Mouse (Mus musculus): Measurements from ENCODE around the gene Arid3c.

Arid3c gene

DNA sequence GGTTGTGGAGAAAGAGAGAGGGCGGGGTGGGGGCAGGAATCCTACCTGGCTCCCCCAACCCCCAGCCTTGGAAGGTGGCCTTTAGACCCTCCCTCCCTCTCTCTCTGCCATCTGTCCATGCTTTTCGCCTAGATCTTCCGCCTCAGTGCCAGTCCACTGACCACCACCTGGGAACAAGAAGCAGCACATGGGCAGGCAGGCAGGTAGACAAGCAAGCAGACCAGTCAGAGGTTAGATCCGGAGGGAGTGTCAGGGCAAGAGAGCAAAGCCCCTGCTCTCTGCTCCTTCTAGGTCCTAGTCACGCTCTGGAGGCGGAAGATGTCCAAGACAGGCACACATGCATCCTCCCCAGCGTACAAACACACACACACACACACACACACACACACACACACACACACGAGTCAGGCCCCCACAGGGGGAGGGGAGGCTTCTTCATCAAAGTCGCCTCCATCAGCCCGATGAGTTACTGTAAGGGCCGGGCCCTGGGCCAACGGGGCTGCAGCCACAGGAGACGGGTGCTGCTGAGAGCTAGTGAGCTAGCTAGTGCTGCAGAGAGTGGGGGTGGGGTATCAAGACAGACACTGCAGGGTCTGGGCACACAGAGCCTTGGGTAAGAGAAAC, 53.8 kb downstream of the Arid3c start:
- no peak for DNase-seq (ENCODE audit: low read depth)

DNA sequence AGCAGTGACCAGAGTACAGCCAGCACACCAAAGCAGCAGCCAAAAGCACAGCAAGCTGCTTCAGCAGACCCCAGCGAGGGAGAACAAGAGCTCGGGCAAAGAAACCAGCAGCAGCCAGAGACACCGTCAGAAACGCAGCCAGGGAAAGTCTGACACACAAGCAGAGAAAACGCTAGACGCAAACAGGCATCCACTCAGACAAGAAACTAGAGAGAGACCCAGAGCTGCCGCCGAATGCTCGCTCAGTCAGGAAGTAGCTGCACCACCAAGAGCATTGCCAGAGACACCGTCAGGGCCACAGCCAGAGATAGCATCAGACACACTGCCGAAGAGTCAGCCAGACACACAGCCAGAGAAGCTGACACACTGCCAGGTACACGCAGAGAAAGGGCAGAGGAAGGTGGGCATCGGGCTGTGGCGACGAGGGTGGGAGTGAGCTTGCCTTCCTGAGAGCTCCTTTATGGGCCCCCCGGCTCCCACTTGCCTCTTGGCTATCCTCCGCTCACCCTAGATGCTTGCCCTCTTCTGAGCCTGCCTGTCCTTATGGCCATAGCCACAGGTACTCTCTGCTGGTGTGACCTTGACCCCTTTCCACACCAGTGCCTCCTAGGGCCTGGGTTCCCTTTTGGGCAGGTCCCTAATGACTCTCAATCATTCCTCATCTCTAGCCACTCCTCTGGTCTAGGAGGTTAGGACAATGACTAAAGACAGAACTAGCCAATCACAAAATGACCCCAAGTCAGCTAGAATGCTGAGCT, 54.5 kb downstream of the Arid3c start:
- DNase-seq (ENCODE audit: low read depth): no peak
